Mouse (Mus musculus) gastrocnemius, postnatal 10 days (tissue): ENCODE results near the gene Zfp119b. TPM values are rescaled to one million over a fixed set of nuclear protein-coding genes. Genes with fewer than 3 reads are reported as not detected.
"Not testable (repeated sequence)": the region's sequence is repeated elsewhere in the genome, so short reads cannot be mapped to it uniquely, and the experiment has no call there.

Experiments used
- DNase-seq: peaks from one replicate; pipeline ENCODE4 v3.0.0; 2021; ENCODE audit warnings: mixed read lengths
- total RNA-seq, 2 experiments: library from RNA; stranded (reverse); gene quantifications; 2 replicates each; pipeline ENCODE4 v1.2.3; 2021

Zfp119b gene
- total RNA-seq, 2 experiments from 2014 or later, result 3.5 to 4.0 TPM

GRCm38 (mm10) chr17:55957726-55958583 is 8.7 kb upstream of the Zfp119b start:
- no peak for DNase-seq

GRCm38 (mm10) chr17:55957168-55957567 is 7.9 kb upstream of the Zfp119b start:
- DNase-seq, result peak; percentile 84

- DNase-seq, result no peak
Observed at GRCm38 (mm10) chr17:55956591-55956990, 7.3 kb upstream of the Zfp119b start.

- DNase-seq, result no peak
Observed at GRCm38 (mm10) chr17:55956129-55956528, 6.8 kb upstream of the Zfp119b start.

GRCm38 (mm10) chr17:55954229-55954628 is 4.9 kb upstream of the Zfp119b start:
- no peak for DNase-seq

GRCm38 (mm10) chr17:55953751-55954150 is 4.5 kb upstream of the Zfp119b start:
- DNase-seq, result no peak

GRCm38 (mm10) chr17:55952447-55953027 is 3.2 kb upstream of the Zfp119b start, which contains the start of gene Ebi3:
TSS of gene Ebi3 (plus strand) at chr17:55952640.
- DNase-seq, result no peak

- DNase-seq, result no peak
Observed at GRCm38 (mm10) chr17:55952041-55952440, 2.7 kb upstream of the Zfp119b start.

- no peak for DNase-seq
Observed at GRCm38 (mm10) chr17:55950601-55951000, 1.3 kb upstream of the Zfp119b start.

- no peak for DNase-seq
Observed at GRCm38 (mm10) chr17:55948647-55949046, 653 bp downstream of the Zfp119b start.

GRCm38 (mm10) chr17:55945696-55946095 is 3.6 kb downstream of the Zfp119b start:
- DNase-seq, result no peak

- peak; percentile 85 for DNase-seq
Observed at GRCm38 (mm10) chr17:55944866-55945682, 4.2 kb downstream of the Zfp119b start.

GRCm38 (mm10) chr17:55944387-55944865 is 4.9 kb downstream of the Zfp119b start:
- DNase-seq, result not testable (repeated sequence)

- DNase-seq, result no peak
Observed at GRCm38 (mm10) chr17:55933191-55933590, 16.1 kb downstream of the Zfp119b start.

GRCm38 (mm10) chr17:55932635-55933034 is 16.7 kb downstream of the Zfp119b start:
- no peak for DNase-seq

GRCm38 (mm10) chr17:55931553-55932502 is 17.5 kb downstream of the Zfp119b start:
- peak; percentile 33 for DNase-seq

GRCm38 (mm10) chr17:55906669-55907068 is 42.6 kb downstream of the Zfp119b start:
- no peak for DNase-seq

GRCm38 (mm10) chr17:55904131-55904530 is 45.2 kb downstream of the Zfp119b start:
- no peak for DNase-seq

- no peak for DNase-seq
Observed at GRCm38 (mm10) chr17:55903687-55904086, 45.6 kb downstream of the Zfp119b start.

GRCm38 (mm10) chr17:55903087-55903486 is 46.2 kb downstream of the Zfp119b start:
- no peak for DNase-seq

- not testable (repeated sequence) for DNase-seq
Observed at GRCm38 (mm10) chr17:55892406-55892955, 56.8 kb downstream of the Zfp119b start.
